Mouse (Mus musculus): ENCODE data around the gene Sec14l3.
"Not testable (repeated sequence)": the region's sequence is repeated elsewhere in the genome, so short reads cannot be mapped to it uniquely, and the experiment has no call there.

The Sec14l3 gene

DNA sequence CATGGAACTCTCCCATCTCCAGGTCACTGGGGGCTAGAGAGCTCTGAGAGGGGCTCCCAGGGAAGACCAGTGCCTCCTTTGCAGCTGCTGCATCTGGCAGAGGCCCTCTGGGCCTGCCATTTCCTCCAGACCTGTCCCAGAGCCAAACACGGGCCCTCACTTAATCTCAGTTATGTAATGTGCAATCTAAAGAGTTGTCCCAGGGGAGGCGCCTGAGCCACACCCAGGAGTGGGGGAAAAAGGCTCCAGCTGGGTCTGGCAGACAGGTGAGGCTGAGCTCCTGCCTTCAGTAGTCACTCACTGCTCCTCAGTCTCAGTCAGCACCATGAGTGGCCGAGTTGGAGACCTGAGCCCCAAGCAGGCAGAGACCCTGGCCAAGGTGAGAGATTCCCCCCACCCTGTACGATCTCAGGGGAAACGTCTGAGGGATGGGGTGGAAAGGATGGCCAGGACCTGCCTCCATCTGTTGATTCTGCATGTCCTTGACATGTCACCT, at the start of gene Sec14l3:
TSS of gene Sec14l3 (plus strand) at position 215 of the 496 bp plus-strand sequence.
- in situ Hi-C loops (cut with MboI; ENCODE audit: low pct_unique_long_range_greater_than_20kb in 1 of 2, low sequenced_read_pairs in 2 of 2, unreplicated experiment in 1 of 2): no loop called here

DNA sequence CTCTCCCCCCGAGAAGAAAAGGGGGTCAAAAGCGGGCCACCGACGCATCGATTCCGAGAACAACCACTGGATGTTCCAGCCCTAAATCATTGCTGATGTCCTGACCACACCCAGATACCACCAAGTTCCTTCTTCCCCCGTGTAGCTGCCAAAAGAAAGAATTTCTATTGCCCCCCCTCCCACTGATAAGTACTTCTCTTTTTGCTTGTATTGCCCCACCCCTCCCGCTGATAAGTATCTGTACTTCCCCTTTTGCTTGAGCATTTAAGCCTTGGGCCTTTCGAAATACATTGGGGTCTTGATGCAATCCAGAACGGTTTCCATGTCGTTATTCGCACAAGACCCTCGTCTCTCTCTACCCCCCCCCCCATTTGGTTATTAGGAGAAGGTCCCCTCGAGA, 48.8 kb upstream of the Sec14l3 start:
- in situ Hi-C loops (cut with MboI; ENCODE audit: low pct_unique_long_range_greater_than_20kb in 1 of 2, low sequenced_read_pairs in 2 of 2, unreplicated experiment in 1 of 2): not testable (repeated sequence)

DNA sequence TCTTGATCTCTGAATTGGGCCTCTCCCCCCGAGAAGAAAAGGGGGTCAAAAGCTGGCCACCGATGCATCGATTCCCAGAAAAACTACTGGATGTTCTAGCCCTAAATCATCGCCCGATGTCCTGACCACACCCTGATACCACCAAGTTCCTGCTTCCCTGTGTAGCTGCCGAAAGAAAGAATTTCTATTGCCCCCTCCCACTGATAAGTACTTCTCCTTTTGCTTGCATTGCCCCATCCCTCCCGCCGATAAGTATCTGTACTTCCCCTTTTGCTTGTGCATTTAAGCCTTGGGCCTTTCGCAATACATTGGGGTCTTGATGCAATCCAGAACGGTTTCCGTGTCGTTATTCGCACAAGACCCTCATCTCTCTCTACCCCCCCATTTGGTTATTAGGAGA, 42.5 kb upstream of the Sec14l3 start:
- in situ Hi-C loops (cut with MboI; ENCODE audit: low pct_unique_long_range_greater_than_20kb in 1 of 2, low sequenced_read_pairs in 2 of 2, unreplicated experiment in 1 of 2): not testable (repeated sequence)

DNA sequence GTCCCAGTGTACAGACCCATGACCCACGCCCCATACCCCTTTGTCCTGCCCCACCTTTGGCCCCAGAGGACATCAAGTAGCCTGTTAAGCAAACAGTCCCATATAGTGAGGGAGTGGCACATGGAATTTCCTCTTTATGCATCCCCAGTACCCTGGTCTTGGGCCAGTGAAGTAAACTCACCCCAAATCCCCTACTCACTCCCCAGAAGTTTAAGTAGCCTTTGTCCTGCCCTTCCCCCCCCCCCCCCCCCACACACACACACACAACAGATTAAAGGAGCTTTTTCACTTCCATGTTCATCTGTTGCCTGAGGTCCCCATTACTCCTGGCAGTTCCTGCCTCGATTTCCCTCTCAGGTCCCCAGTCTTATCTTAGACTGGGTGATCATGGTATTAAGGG, 41.3 kb upstream of the Sec14l3 start:
- in situ Hi-C loops (cut with MboI; ENCODE audit: low pct_unique_long_range_greater_than_20kb in 1 of 2, low sequenced_read_pairs in 2 of 2, unreplicated experiment in 1 of 2): no loop called here

DNA sequence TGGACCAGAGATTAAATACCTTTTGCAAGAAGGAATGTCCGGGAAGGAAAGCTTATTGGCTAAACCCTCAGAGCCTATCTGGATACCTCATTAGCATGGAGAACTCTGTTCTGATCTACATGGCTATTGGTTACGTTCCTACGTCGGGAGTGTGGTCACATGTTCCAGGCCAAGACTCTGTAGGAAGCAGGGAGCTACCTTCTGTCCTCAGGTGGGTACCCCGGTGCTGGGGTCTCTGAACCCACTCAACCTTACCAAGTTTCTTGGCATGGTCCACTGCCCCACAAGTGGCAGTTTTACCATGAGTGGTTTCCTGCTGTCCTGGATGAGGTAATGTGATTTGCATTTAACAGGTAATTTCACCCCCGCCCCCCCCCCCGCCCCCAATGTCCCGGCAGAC, 37.6 kb upstream of the Sec14l3 start:
- in situ Hi-C loops (cut with MboI; ENCODE audit: low pct_unique_long_range_greater_than_20kb in 1 of 2, low sequenced_read_pairs in 2 of 2, unreplicated experiment in 1 of 2): no loop called here

DNA sequence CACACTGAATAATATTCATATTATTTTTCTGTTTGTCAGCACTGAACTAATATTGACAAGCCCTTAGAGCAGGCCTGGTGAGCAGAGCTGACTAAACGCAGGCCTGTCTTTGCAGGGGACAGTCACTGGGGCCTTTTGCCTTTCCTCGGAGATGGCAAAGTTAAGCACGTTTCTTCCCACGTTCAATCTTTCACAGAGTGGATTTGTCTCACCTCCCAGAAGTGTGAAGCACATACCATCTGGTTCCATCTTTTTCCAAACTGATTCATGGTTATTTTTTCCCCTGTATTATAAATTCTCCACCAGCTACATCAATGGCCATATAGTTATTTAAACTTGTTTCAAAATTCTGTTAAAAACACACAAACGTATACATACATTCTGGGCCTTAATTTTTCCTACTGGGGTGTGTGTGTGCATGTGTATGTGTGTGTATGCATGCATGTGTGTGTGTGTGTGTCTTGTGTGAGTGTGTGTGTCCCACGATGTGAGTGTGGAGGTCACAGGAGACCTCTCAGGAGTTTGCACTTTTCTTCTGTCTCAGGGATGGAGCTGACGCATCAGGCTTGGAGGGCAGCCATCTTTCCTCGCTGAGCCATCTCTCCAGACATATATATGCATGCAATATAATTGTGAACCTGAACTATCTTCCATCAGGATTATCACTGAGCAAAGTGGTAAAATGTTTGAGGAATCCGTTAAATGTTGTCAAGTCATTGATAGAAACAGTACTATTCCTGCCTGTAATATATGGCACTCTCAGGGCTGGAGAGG, 36.9 kb upstream of the Sec14l3 start:
- in situ Hi-C loops (cut with MboI; ENCODE audit: low pct_unique_long_range_greater_than_20kb in 1 of 2, low sequenced_read_pairs in 2 of 2, unreplicated experiment in 1 of 2): no loop called here

DNA sequence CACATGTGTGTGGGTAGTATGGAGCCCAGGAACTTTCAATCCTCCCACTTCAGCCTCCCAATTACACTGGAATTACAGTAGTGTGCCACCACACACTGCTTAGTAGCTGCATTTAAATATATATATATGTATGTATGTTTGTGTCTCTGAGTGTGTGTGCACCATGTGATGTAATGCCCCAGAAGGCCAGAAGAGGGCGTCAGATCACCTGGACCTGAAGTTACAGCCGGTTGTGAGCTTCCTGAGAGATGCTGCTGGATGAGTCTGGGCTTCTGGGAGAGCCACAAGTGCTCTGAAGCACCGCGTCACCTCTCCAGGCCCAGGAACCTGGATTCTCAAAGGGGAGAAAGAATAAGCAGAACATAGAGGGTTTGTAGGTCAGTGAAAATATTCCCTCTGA, 35.3 kb upstream of the Sec14l3 start:
- in situ Hi-C loops (cut with MboI; ENCODE audit: low pct_unique_long_range_greater_than_20kb in 1 of 2, low sequenced_read_pairs in 2 of 2, unreplicated experiment in 1 of 2): no loop called here

DNA sequence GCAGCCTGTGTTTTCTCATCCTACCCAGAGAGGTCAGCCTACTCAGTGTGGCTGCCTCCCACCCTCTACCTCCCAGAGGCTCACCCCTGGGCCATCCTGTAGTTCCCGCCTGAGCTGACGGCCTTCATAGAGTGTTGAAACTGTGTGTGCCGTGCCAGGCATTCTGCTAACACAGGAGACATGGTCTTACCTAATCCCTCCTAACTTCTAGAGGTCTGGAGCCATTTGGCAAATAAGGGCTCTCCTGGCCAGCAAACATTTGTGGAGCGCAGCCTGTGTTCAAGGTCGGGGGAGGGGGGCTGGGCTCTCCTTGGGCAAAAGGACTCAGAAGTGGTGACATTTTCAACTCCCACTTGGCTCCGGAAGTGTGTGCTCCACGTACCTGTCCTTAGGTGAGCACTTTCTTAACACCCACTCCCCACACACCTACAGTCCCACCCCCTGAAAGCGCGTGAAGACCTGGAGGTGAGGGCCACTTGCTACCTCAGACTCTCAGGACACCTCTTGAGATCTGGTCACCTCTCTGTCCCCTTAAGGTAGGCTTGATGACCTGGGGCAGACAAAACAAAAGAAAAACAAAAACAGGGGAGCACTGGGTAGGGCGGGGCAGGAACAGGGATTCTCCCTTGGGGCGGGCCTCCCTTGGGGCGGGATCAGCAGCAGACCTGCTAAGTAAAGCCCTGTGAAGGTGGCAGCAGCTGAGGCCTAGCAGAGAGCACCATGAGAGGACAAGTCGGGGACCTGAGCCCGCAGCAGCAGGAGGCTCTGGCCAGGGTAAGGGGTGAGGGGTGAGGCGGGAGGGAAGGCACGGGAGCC, 33.3 kb upstream of the Sec14l3 start, which contains the start of gene Sec14l4:
TSS of gene Sec14l4 (plus strand) at position 337 of the 816 bp plus-strand sequence.
- in situ Hi-C loops (cut with MboI; ENCODE audit: low pct_unique_long_range_greater_than_20kb in 1 of 2, low sequenced_read_pairs in 2 of 2, unreplicated experiment in 1 of 2): no loop called here

DNA sequence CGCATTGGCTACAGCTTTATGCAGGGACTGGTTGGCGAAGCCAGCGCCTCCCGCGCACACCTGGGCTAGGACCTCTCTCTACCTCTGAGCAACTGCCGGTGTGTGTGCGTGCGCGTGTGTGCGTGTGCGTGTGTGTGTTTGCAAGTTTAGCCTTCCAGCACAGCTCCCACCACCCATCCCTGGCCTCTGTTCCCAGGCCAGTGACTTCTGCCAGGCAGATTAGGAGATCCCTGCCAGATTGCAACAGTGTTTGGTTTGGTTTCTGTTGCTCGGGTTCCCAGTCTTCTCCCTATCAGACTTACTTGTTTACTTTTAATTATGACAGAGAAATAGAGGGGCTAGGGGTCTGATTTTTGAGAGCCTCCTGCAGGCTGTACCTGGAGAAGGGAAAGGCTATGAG, 32.7 kb upstream of the Sec14l3 start:
- in situ Hi-C loops (cut with MboI; ENCODE audit: low pct_unique_long_range_greater_than_20kb in 1 of 2, low sequenced_read_pairs in 2 of 2, unreplicated experiment in 1 of 2): no loop called here

DNA sequence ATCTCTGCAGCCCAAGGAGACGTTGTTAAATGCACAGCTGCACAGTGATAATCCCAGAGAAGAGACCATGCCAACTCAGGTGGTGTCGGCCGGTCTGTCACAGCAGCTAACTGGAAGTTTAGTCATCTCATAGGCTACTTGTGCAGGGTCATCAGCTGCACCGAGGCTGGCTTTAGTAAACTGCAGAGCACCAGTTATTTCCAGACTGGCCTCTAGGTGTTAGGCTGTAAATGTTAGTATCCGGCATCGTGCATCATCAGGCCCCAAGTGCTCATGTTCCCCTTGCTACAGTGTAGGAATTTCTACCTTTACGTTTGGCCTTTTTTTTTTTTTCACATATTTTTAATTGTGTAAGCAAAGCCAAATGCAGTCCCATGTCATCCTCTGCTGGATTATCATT, 31.2 kb upstream of the Sec14l3 start:
- in situ Hi-C loops (cut with MboI; ENCODE audit: low pct_unique_long_range_greater_than_20kb in 1 of 2, low sequenced_read_pairs in 2 of 2, unreplicated experiment in 1 of 2): no loop called here

DNA sequence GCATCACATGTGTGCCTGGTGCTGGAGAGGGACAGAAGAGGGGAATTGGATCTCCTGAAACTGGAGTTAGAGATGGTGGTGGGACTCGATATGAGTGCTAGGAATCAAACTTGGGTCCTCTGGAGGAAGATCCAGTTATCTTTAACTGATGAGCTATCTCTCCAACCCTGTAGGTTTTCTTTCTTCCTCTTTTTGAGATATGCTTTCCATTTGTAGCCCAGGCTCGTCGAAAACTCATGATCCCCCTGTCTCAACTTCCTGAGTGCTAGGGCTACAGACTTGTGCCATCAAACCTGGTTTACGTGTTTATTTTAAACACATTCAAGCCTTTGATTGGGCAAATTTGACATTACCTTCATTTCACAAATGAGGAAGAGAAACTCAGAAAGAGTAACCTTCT, 30.5 kb upstream of the Sec14l3 start:
- in situ Hi-C loops (cut with MboI; ENCODE audit: low pct_unique_long_range_greater_than_20kb in 1 of 2, low sequenced_read_pairs in 2 of 2, unreplicated experiment in 1 of 2): no loop called here

DNA sequence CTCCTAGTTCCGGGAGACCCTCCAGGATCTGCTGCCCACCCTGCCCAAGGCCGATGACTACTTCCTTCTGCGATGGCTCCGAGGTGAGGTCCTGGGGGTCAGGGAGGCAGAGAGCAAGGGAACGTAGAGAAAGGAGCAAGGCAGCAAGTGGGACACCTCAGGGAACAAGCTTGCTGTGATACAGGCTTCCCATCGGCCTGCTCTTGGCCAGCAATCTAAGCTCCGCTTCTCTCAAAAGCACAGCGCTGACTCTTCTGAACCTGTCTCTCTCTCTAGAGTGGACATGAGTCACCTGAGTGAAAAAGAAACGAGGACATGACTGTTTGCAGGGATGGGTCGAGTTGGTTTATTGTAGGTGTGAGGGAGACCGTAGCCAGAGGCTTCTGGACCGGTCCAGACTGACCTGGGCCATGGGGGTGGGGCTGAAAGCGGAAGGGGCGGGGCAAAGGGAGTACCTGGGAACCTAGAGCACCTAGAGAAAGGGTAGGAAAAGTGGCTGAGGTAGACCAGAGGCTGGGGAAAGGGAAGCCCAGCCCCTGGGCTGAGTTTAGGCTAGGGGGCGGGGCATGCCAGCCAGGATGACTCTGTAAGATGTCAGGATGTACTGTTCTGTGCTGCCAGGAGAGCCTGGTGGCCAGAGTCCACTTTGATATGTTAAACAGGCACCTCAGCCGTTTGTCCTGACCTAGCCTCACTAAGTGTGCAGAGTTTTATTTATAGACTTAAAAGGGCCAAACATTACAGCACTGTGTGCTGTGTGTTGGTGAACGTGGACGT, 29.3 kb upstream of the Sec14l3 start:
- in situ Hi-C loops (cut with MboI; ENCODE audit: low pct_unique_long_range_greater_than_20kb in 1 of 2, low sequenced_read_pairs in 2 of 2, unreplicated experiment in 1 of 2): no loop called here

DNA sequence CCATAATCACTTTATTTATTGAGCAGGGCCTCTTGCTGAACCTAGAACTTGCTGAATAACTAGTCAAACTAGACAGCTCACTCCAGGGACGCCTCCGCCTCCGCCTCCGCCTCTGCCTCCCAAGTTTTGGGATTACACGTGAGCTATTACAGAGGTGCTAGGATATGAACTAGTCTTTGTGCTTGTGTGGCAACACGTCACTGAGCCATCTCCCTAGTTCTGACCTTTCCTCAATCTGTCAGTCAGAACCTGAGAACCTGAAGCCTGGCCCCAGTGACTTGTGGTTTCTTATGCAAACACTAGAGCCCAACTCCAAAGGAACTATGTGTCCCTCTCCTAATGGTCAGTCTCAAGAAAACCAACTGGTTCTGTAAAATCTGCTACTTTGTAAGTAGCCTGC, 28.7 kb upstream of the Sec14l3 start:
- in situ Hi-C loops (cut with MboI; ENCODE audit: low pct_unique_long_range_greater_than_20kb in 1 of 2, low sequenced_read_pairs in 2 of 2, unreplicated experiment in 1 of 2): no loop called here

DNA sequence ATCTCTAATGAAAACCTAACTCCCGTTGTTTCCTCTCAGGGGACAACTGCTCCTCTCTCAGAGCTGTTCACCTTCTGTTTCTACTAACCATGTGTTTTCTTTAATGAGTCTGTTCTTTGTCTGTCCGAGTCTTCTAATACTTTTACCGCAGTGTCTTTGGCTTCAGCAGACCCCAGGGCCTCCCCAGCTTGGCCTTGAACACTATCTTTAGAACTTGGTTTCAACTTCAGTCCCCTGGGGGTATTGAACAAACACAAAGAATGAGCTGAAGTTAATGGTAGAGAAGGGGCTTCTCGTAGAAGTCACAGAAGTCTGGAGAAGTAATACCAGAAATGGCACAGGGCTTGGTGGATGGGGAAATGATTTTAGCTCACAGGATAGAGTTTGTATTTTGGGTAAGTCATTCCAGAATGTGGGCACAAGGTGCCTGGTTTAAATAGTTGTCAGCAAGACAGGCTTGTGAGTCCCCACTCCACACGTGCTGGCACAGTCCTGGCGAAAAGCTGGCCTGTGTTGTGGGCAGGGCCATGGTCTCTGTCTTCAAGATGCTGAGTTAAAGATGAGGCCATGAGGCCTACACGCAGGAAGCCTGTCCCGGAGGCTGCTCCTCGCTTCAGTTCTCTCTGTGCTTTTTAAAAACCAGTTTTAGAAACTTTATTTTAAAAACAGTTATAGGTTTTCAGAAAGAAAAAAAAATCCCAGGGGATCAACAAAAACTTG, 28.1 kb upstream of the Sec14l3 start:
- in situ Hi-C loops (cut with MboI; ENCODE audit: low pct_unique_long_range_greater_than_20kb in 1 of 2, low sequenced_read_pairs in 2 of 2, unreplicated experiment in 1 of 2): no loop called here

DNA sequence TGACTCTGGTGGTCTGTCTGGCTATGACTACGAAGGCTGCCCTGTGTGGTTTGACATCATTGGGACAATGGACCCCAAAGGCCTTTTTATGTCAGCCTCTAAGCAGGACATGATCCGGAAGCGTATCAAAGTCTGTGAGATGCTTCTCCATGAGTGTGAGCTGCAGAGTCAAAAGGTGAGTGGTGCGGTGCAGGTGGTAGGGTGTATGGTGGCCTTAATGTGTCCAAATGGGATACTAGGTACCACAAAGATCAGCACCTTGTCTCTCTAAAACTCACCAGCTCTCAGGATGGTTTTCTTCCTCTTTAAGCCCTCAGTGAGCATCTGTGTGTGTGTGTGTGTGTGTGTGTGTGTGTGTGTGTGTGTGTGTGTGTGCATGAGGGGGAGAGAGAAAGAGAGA, 24.7 kb upstream of the Sec14l3 start:
- in situ Hi-C loops (cut with MboI; ENCODE audit: low pct_unique_long_range_greater_than_20kb in 1 of 2, low sequenced_read_pairs in 2 of 2, unreplicated experiment in 1 of 2): no loop called here

DNA sequence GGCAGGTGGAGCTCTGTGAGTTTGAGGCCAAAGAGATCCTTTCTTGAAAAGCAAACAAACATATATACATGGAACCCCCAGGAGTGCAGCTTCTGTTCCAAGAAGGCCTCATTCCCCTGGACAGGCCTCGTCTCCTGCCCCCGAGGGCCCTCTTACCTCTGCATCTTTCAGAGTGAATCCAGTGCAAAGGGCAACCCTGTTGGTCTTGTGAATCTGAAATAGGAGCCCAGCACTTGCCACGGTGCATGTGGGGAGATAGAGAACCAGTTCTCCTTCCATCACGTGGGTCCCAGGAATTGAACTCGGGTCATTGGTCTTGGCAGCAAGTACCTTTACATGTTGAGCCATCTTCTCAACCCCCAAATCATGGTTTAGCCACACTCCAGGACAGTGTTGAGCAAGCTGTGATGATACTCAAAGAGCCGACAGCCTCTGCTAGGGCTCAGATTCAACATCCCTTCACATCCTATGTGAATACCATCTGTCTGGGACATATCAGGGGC, 23.5 kb upstream of the Sec14l3 start:
- in situ Hi-C loops (cut with MboI; ENCODE audit: low pct_unique_long_range_greater_than_20kb in 1 of 2, low sequenced_read_pairs in 2 of 2, unreplicated experiment in 1 of 2): no loop called here

DNA sequence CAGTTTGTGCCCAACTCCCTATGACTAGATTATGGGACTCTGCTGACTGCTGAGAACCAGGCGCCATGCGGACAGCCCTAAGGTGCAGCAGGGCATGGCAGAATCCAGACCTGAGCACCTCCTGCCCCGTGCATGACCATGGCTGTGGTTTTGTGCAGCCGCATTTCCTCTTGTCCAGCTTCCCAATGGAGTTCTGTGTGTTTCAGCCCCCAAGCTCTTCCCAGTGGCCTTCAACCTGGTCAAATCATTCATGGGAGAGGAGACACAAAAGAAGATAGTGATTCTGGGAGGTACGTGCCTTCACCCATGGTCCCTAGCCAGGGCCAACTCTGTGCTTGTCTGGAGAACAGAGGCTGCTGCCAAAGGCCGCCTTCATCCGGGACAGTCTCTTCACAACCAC, 21.6 kb upstream of the Sec14l3 start:
- in situ Hi-C loops (cut with MboI; ENCODE audit: low pct_unique_long_range_greater_than_20kb in 1 of 2, low sequenced_read_pairs in 2 of 2, unreplicated experiment in 1 of 2): no loop called here

DNA sequence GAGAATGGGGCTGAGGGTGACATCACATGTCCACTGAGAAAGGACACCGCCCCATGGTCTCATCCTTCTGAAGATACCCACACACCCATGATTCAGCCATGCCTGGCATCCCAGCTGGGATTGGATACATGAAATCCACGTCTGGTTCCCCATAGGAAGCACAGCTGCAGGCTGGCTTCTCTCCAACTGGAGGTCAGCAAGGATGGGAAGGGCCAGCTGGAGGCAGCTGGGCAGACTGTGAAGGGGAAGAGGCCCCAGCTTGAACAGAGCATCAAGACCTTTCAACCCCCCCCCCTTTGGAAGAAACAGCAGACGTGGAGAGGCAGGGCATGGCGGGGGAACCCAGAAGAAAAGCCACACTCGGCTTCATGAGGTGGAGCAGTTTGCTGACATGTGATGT, 18.1 kb upstream of the Sec14l3 start:
- in situ Hi-C loops (cut with MboI; ENCODE audit: low pct_unique_long_range_greater_than_20kb in 1 of 2, low sequenced_read_pairs in 2 of 2, unreplicated experiment in 1 of 2): no loop called here

Data from mouse embryonic stem cell (cell line).